Mouse (Mus musculus): ENCODE measurements around the gene Tia1. TPM values are rescaled to one million over a fixed set of nuclear protein-coding genes. Genes with fewer than 3 reads are reported as not detected.

Gene Tia1
- total RNA-seq (2021): 100 to 1,000 TPM; 125 to 127 TPM

- intact Hi-C loops (cut with DNase I): loop anchor here (5.0 to 10.0 kb wide), 2 partner anchors 37 to 459 kb away; partner anchors contain the start of gene Fam136a
- DNase-seq (ENCODE audit: extremely low spot score in 1 of 2, low spot score in 2 of 2): peak; percentile 98 to 99
Measured at GRCm38 (mm10) chr6:86404100-86404861, at the start of gene Tia1. TSS of gene Tia1 (plus strand) at chr6:86404219.

GRCm38 (mm10) chr6:86354948-86355347, 49.1 kb upstream of the Tia1 start:
- DNase-seq (ENCODE audit: extremely low spot score in 1 of 2, low spot score in 2 of 2): no peak
- intact Hi-C loops (cut with DNase I): no loop called here

GRCm38 (mm10) chr6:86356956-86357355, 47.1 kb upstream of the Tia1 start:
- intact Hi-C loops (cut with DNase I): no loop called here
- no peak for DNase-seq (ENCODE audit: extremely low spot score in 1 of 2, low spot score in 2 of 2)

GRCm38 (mm10) chr6:86360691-86361090, 43.3 kb upstream of the Tia1 start:
- no peak for DNase-seq (ENCODE audit: extremely low spot score in 1 of 2, low spot score in 2 of 2)
- intact Hi-C loops (cut with DNase I): loop anchor here (5.0 kb wide), 1 partner anchor 333 kb away; the partner anchor contains the start of gene Add2

- no peak for DNase-seq (ENCODE audit: extremely low spot score in 1 of 2, low spot score in 2 of 2)
- intact Hi-C loops (cut with DNase I): loop anchor here (5.0 kb wide), 1 partner anchor 334 kb away; the partner anchor contains the start of gene Add2
Measured at GRCm38 (mm10) chr6:86361373-86361772, 42.6 kb upstream of the Tia1 start.

- peak; percentile 82 to 87 for DNase-seq (ENCODE audit: extremely low spot score in 1 of 2, low spot score in 2 of 2)
- intact Hi-C loops (cut with DNase I): loop anchor here (2.0 to 5.0 kb wide), 4 partner anchors 38 to 337 kb away; partner anchors contain the start of genes Add2, Tgfa and Tia1
Measured at GRCm38 (mm10) chr6:86364442-86365141, 39.4 kb upstream of the Tia1 start.

GRCm38 (mm10) chr6:86365371-86366124, 38.5 kb upstream of the Tia1 start, which contains the start of gene Fam136a:
TSS of gene Fam136a (plus strand) at chr6:86365646.
- intact Hi-C loops (cut with DNase I): loop anchor here (2.0 to 5.0 kb wide), 3 partner anchors 37 to 239 kb away; partner anchors contain the start of genes Tgfa and Tia1
- peak; percentile 92 to 96 for DNase-seq (ENCODE audit: extremely low spot score in 1 of 2, low spot score in 2 of 2)

- intact Hi-C loops (cut with DNase I): loop anchor here (5.0 kb wide), 1 partner anchor 36 kb away; the partner anchor contains the start of gene Tia1
- peak; percentile 21 to 57 for DNase-seq (ENCODE audit: extremely low spot score in 1 of 2, low spot score in 2 of 2)
Measured at GRCm38 (mm10) chr6:86366125-86366852, 37.7 kb upstream of the Tia1 start.

GRCm38 (mm10) chr6:86366853-86367249, 37.2 kb upstream of the Tia1 start:
- no peak for DNase-seq (ENCODE audit: extremely low spot score in 1 of 2, low spot score in 2 of 2)
- intact Hi-C loops (cut with DNase I): loop anchor here (5.0 kb wide), 1 partner anchor 35 kb away; the partner anchor contains the start of gene Tia1

GRCm38 (mm10) chr6:86368479-86368878, 35.5 kb upstream of the Tia1 start:
- intact Hi-C loops (cut with DNase I): loop anchor here (5.0 kb wide), 1 partner anchor 34 kb away; the partner anchor contains the start of gene Tia1
- peak in 1 of 2 experiments; percentile 20 for DNase-seq (ENCODE audit: extremely low spot score in 1 of 2, low spot score in 2 of 2)

- intact Hi-C loops (cut with DNase I): no loop called here
Measured at GRCm38 (mm10) chr6:86370093-86370713, 33.8 kb upstream of the Tia1 start.

GRCm38 (mm10) chr6:86370764-86371339, 33.2 kb upstream of the Tia1 start, which contains the start of gene Snrpg:
TSS of gene Snrpg (plus strand) at chr6:86371304.
- no peak for DNase-seq (ENCODE audit: extremely low spot score in 1 of 2, low spot score in 2 of 2)
- intact Hi-C loops (cut with DNase I): no loop called here

More at GRCm38 (mm10) chr6:86370093-86370713, 33.8 kb upstream of the Tia1 start:
- no peak for DNase-seq (ENCODE audit: extremely low spot score in 1 of 2, low spot score in 2 of 2)

GRCm38 (mm10) chr6:86371340-86371911, 32.6 kb upstream of the Tia1 start:
- peak; percentile 97 to 98 for DNase-seq (ENCODE audit: extremely low spot score in 1 of 2, low spot score in 2 of 2)
- intact Hi-C loops (cut with DNase I): no loop called here

GRCm38 (mm10) chr6:86371950-86372516, 32.0 kb upstream of the Tia1 start:
- DNase-seq (ENCODE audit: extremely low spot score in 1 of 2, low spot score in 2 of 2): no peak

GRCm38 (mm10) chr6:86373556-86373955, 30.5 kb upstream of the Tia1 start:
- no peak for DNase-seq (ENCODE audit: extremely low spot score in 1 of 2, low spot score in 2 of 2)
- intact Hi-C loops (cut with DNase I): no loop called here

More at GRCm38 (mm10) chr6:86371950-86372516, 32.0 kb upstream of the Tia1 start:
- intact Hi-C loops (cut with DNase I): no loop called here

- no peak for DNase-seq (ENCODE audit: extremely low spot score in 1 of 2, low spot score in 2 of 2)
- intact Hi-C loops (cut with DNase I): no loop called here
Measured at GRCm38 (mm10) chr6:86378341-86378740, 25.7 kb upstream of the Tia1 start.
